Mouse (Mus musculus): ENCODE data around the gene Tbrg1. TPM values are rescaled to one million over a fixed set of nuclear protein-coding genes. Genes with fewer than 3 reads are reported as not detected.

Gene Tbrg1
- total RNA-seq, 2 experiments from 2014 or later, result 35.2 to 37.8 TPM

- DNase-seq, result no peak
- intact Hi-C loops (cut with DNase I), result no loop called here
Observed at GRCm38 (mm10) chr9:37634269-37634668, 22.8 kb downstream of the Tbrg1 start.

GRCm38 (mm10) chr9:37632305-37632704 lies 24.8 kb downstream of the Tbrg1 start:
- intact Hi-C loops (cut with DNase I), result no loop called here
- DNase-seq, result no peak

GRCm38 (mm10) chr9:37629941-37630340 lies 27.2 kb downstream of the Tbrg1 start:
- no peak for DNase-seq
- intact Hi-C loops (cut with DNase I), result no loop called here

- no peak for DNase-seq
- intact Hi-C loops (cut with DNase I), result no loop called here
Observed at GRCm38 (mm10) chr9:37628581-37628980, 28.5 kb downstream of the Tbrg1 start.

GRCm38 (mm10) chr9:37627263-37627662 lies 29.8 kb downstream of the Tbrg1 start:
- intact Hi-C loops (cut with DNase I), result no loop called here
- no peak for DNase-seq

GRCm38 (mm10) chr9:37626103-37626567 lies 31.0 kb downstream of the Tbrg1 start:
- DNase-seq, result no peak
- intact Hi-C loops (cut with DNase I), result no loop called here

- peak; percentile 10 to 21 for DNase-seq
- intact Hi-C loops (cut with DNase I), result no loop called here
Observed at GRCm38 (mm10) chr9:37625641-37626040, 31.5 kb downstream of the Tbrg1 start.

GRCm38 (mm10) chr9:37625129-37625528 lies 32.0 kb downstream of the Tbrg1 start:
- intact Hi-C loops (cut with DNase I), result no loop called here
- no peak for DNase-seq

- intact Hi-C loops (cut with DNase I), result no loop called here
Observed at GRCm38 (mm10) chr9:37624502-37624901, 32.6 kb downstream of the Tbrg1 start.

GRCm38 (mm10) chr9:37623981-37624380 lies 33.1 kb downstream of the Tbrg1 start:
- DNase-seq, result no peak
- intact Hi-C loops (cut with DNase I), result no loop called here

More at GRCm38 (mm10) chr9:37624502-37624901, 32.6 kb downstream of the Tbrg1 start:
- DNase-seq, result no peak

GRCm38 (mm10) chr9:37621290-37621689 lies 35.8 kb downstream of the Tbrg1 start:
- intact Hi-C loops (cut with DNase I), result no loop called here
- no peak for DNase-seq

GRCm38 (mm10) chr9:37616770-37617169 lies 40.3 kb downstream of the Tbrg1 start:
- intact Hi-C loops (cut with DNase I), result loop anchor here (1.0 kb wide), 2 partner anchors 153 to 186 kb away; no protein-coding TSS in a partner anchor
- peak; percentile 21 to 38 for DNase-seq

GRCm38 (mm10) chr9:37615220-37615619 lies 41.9 kb downstream of the Tbrg1 start:
- no peak for DNase-seq
- intact Hi-C loops (cut with DNase I), result no loop called here

- no peak for DNase-seq
- intact Hi-C loops (cut with DNase I), result loop anchor here (5.0 kb wide), 1 partner anchor 47 kb away; no protein-coding TSS in a partner anchor
Observed at GRCm38 (mm10) chr9:37614316-37614715, 42.8 kb downstream of the Tbrg1 start.

GRCm38 (mm10) chr9:37613911-37614280 lies 43.2 kb downstream of the Tbrg1 start:
- intact Hi-C loops (cut with DNase I), result loop anchor here (1.0 to 5.0 kb wide), 3 partner anchors 47 to 86 kb away; partner anchors contain the start of gene Esam

GRCm38 (mm10) chr9:37613182-37613910 lies 43.8 kb downstream of the Tbrg1 start, which contains the start of gene Spa17:
Gene Spa17, minus strand, starts transcription at chr9:37613722.
- peak; percentile 88 for DNase-seq
- intact Hi-C loops (cut with DNase I), result loop anchor here (1.0 to 5.0 kb wide), 3 partner anchors 46 to 85 kb away; partner anchors contain the start of gene Esam

More at GRCm38 (mm10) chr9:37613911-37614280, 43.2 kb downstream of the Tbrg1 start:
- DNase-seq, result no peak

GRCm38 (mm10) chr9:37609558-37609957 lies 47.6 kb downstream of the Tbrg1 start:
- intact Hi-C loops (cut with DNase I), result no loop called here
- DNase-seq, result no peak

- DNase-seq, result no peak
- intact Hi-C loops (cut with DNase I), result no loop called here
Observed at GRCm38 (mm10) chr9:37605089-37605488, 52.0 kb downstream of the Tbrg1 start.

- intact Hi-C loops (cut with DNase I), result no loop called here
- no peak for DNase-seq
Observed at GRCm38 (mm10) chr9:37600538-37601205, 56.4 kb downstream of the Tbrg1 start.

Data from heart, postnatal 36 days (tissue).